Mouse (Mus musculus) bone marrow, adult 2 months (tissue): ENCODE measurements around the gene 6030458C11Rik. TPM values are rescaled to one million over a fixed set of nuclear protein-coding genes. Genes with fewer than 3 reads are reported as not detected.

Experiments used
- H3K27ac ChIP-seq: fragments of 200-500 bp; 2 replicates; pipeline ENCODE4 v1.5.1; 2012; ENCODE audit warnings: low read depth, mild to moderate bottlenecking, control low read depth, inconsistent platforms, low read length; ENCODE audit not compliant: control insufficient read depth, poor library complexity, insufficient read depth
- H3K4me1 ChIP-seq: fragments of 200-500 bp; 2 replicates; pipeline ENCODE4 v1.6.1; 2011; ENCODE audit warnings: low read length; ENCODE audit not compliant: control insufficient read depth, insufficient read depth
- H3K4me3 ChIP-seq: fragments of 200-500 bp; replicated peaks from 2 replicates; pipeline ENCODE3; 2011; ENCODE audit warnings: mild to moderate bottlenecking, low read depth, low read length, control low read depth; ENCODE audit not compliant: control insufficient read depth
- CTCF ChIP-seq: fragments of 200-500 bp; IDR thresholded peaks from 2 replicates; pipeline ENCODE4 v1.5.1; 2011; ENCODE audit warnings: low read length, control low read depth; ENCODE audit not compliant: control insufficient read depth, insufficient read depth
- POLR2A ChIP-seq: fragments of 200-500 bp; IDR thresholded peaks from 2 replicates; pipeline ENCODE4 v1.6.1; 2011; ENCODE audit warnings: low read depth, mild to moderate bottlenecking, control low read depth, low read length, borderline replicate concordance; ENCODE audit not compliant: control insufficient read depth
- WGBS: fragments of 180-500 bp; shearing (Covaris S2); methylation state at CpG from one replicate; pipeline ENCODE4 v1.1.7; 2018; 5-methylcytosine and 5-hydroxymethylcytosine counted together
- polyA plus RNA-seq: library from polyadenylated mRNA; stranded (reverse); fragments of >200 nt; gene quantifications from 2 replicates; pipeline ENCODE4 v1.2.4, GENCODE M21; 2011; ENCODE audit warnings: low replicate concordance; ENCODE audit not compliant: missing spikeins, insufficient read depth, insufficient read length

6030458C11Rik gene
- polyA plus RNA-seq, 1 experiment, result 21.3 TPM

GRCm38 (mm10) chr15:12829878-12830277, 5.4 kb upstream of the 6030458C11Rik start:
- WGBS, result 86% methylated on average over 3 of the region's 3 CpGs
- H3K27ac ChIP-seq, result no peak overlapping the region
- TF ChIP-seq CTCF, result no peak
- no peak for TF ChIP-seq POLR2A
- H3K4me1 ChIP-seq, result no peaks in the 10 kb centered on the region; the same call in 1 of the 2 replicates
- no peak overlapping the region for H3K4me3 ChIP-seq

- WGBS, result 62% methylated on average over 12 of the region's 12 CpGs
- H3K4me1 ChIP-seq, result no peaks in the 10 kb centered on the region; the same call in 1 of the 2 replicates
Observed at GRCm38 (mm10) chr15:12825408-12825807, 959 bp upstream of the 6030458C11Rik start.

GRCm38 (mm10) chr15:12824965-12825364, 516 bp upstream of the 6030458C11Rik start:
- peak overlapping the region; percentile 17; the same call in 1 of the 2 replicates for H3K27ac ChIP-seq
- peak overlapping the region; percentile 99 for H3K4me3 ChIP-seq
- under 1% methylated on average over 31 of the region's 31 CpGs for WGBS
- no peaks in the 10 kb centered on the region; the same call in 1 of the 2 replicates for H3K4me1 ChIP-seq
- TF ChIP-seq CTCF, result no peak
- TF ChIP-seq POLR2A, result no peak

More at GRCm38 (mm10) chr15:12825408-12825807, 959 bp upstream of the 6030458C11Rik start:
- Histone ChIP-seq H3K4me3 (peak overlapping the region; percentile 99), H3K27ac (no peak overlapping the region)
- TF ChIP-seq CTCF (no peak), POLR2A (no peak)

GRCm38 (mm10) chr15:12823455-12824119, 862 bp downstream of the 6030458C11Rik start:
- 49% methylated on average over 2 of the region's 2 CpGs for WGBS
- no peak for TF ChIP-seq CTCF
- no peak for TF ChIP-seq POLR2A
- Histone ChIP-seq H3K4me3 (peak overlapping the region; percentile 42), H3K27ac (no peak overlapping the region), H3K4me1 (no peaks in the 10 kb centered on the region; the same call in 1 of the 2 replicates)

- no peak overlapping the region for H3K4me3 ChIP-seq
- no peak for TF ChIP-seq POLR2A
- H3K27ac ChIP-seq, result no peak overlapping the region
- H3K4me1 ChIP-seq, result no peaks in the 10 kb centered on the region; the same call in 1 of the 2 replicates
- 70% methylated on average over 9 of the region's 9 CpGs for WGBS
Observed at GRCm38 (mm10) chr15:12822416-12823395, 1.7 kb downstream of the 6030458C11Rik start.

GRCm38 (mm10) chr15:12817592-12817991, 6.9 kb downstream of the 6030458C11Rik start:
- no peak overlapping the region for H3K4me3 ChIP-seq
- 89% methylated on average over 8 of the region's 8 CpGs for WGBS
- no peaks in the 10 kb centered on the region for H3K4me1 ChIP-seq
- TF ChIP-seq CTCF (no peak), POLR2A (no peak)
- no peak overlapping the region for H3K27ac ChIP-seq

- TF ChIP-seq POLR2A, result no peak
- TF ChIP-seq CTCF, result no peak
- no peak overlapping the region for H3K27ac ChIP-seq
- no peaks in the 10 kb centered on the region for H3K4me1 ChIP-seq
- 89% methylated on average over 11 of the region's 11 CpGs for WGBS
- no peak overlapping the region for H3K4me3 ChIP-seq
Observed at GRCm38 (mm10) chr15:12812646-12813045, 11.8 kb downstream of the 6030458C11Rik start.

GRCm38 (mm10) chr15:12809305-12809704, 15.1 kb downstream of the 6030458C11Rik start:
- TF ChIP-seq POLR2A (no peak), CTCF (no peak)
- no peak overlapping the region for H3K4me3 ChIP-seq
- H3K27ac ChIP-seq, result no peak overlapping the region
- H3K4me1 ChIP-seq, result no peaks in the 10 kb centered on the region
- WGBS, result 71% methylated on average over 6 of the region's 6 CpGs
